Mouse (Mus musculus): ENCODE results near the gene Tbl3.
"Not testable (repeated sequence)": the region's sequence is repeated elsewhere in the genome, so short reads cannot be mapped to it uniquely, and the experiment has no call there.

Gene Tbl3

GRCm38 (mm10) chr17:24695326-24696010 lies 12.0 kb downstream of the Tbl3 start:
- no peak for DNase-seq

GRCm38 (mm10) chr17:24692385-24692784 lies 15.1 kb downstream of the Tbl3 start:
- DNase-seq = no peak

GRCm38 (mm10) chr17:24689251-24690081 lies 18.0 kb downstream of the Tbl3 start, which contains the start of gene Syngr3:
TSS of gene Syngr3 (minus strand) at chr17:24689955.
- DNase-seq = peak; percentile 84 to 85

- DNase-seq = no peak
Observed at GRCm38 (mm10) chr17:24687599-24687998, 19.9 kb downstream of the Tbl3 start.

- peak; percentile 54 to 58 for DNase-seq
Observed at GRCm38 (mm10) chr17:24687146-24687595, 20.3 kb downstream of the Tbl3 start.

- peak; percentile 50 to 52 for DNase-seq
Observed at GRCm38 (mm10) chr17:24686514-24686913, 20.9 kb downstream of the Tbl3 start.

GRCm38 (mm10) chr17:24677500-24678080 lies 29.9 kb downstream of the Tbl3 start:
- no peak for DNase-seq

- DNase-seq = no peak
Observed at GRCm38 (mm10) chr17:24676877-24677276, 30.6 kb downstream of the Tbl3 start.

GRCm38 (mm10) chr17:24676187-24676586 lies 31.3 kb downstream of the Tbl3 start:
- peak; percentile 83 to 87 for DNase-seq

GRCm38 (mm10) chr17:24674277-24674676 lies 33.2 kb downstream of the Tbl3 start:
- no peak for DNase-seq

- DNase-seq = no peak
Observed at GRCm38 (mm10) chr17:24672141-24672540, 35.3 kb downstream of the Tbl3 start.

GRCm38 (mm10) chr17:24671346-24671745 lies 36.1 kb downstream of the Tbl3 start:
- no peak for DNase-seq

GRCm38 (mm10) chr17:24670246-24670844 lies 37.1 kb downstream of the Tbl3 start:
- no peak for DNase-seq

- DNase-seq = peak; percentile 98
Observed at GRCm38 (mm10) chr17:24669545-24670245, 37.8 kb downstream of the Tbl3 start, which contains the start of gene Zfp598. TSS of gene Zfp598 (plus strand) at chr17:24669687.

GRCm38 (mm10) chr17:24669214-24669544 lies 38.3 kb downstream of the Tbl3 start:
- DNase-seq = not testable (repeated sequence)

- DNase-seq = peak; percentile 85 to 86
Observed at GRCm38 (mm10) chr17:24667416-24667815, 40.0 kb downstream of the Tbl3 start.

- DNase-seq = not testable (repeated sequence)
Observed at GRCm38 (mm10) chr17:24667011-24667410, 40.4 kb downstream of the Tbl3 start.

GRCm38 (mm10) chr17:24658017-24658758 lies 49.3 kb downstream of the Tbl3 start, which contains the start of gene Npw:
TSS of gene Npw (minus strand) at chr17:24658457.
- no peak for DNase-seq

GRCm38 (mm10) chr17:24654969-24655368 lies 52.5 kb downstream of the Tbl3 start:
- no peak for DNase-seq

GRCm38 (mm10) chr17:24653967-24654710 lies 53.3 kb downstream of the Tbl3 start:
- peak; percentile 90 to 93 for DNase-seq

- DNase-seq = no peak
Observed at GRCm38 (mm10) chr17:24651835-24652234, 55.6 kb downstream of the Tbl3 start.
